Mouse (Mus musculus): ENCODE data around the gene Nup37. TPM values are rescaled to one million over a fixed set of nuclear protein-coding genes. Genes with fewer than 3 reads are reported as not detected.
A peak's percentile ranks its signal among the peaks of the same experiment; 100 is the strongest.

Gene Nup37
- polyA plus RNA-seq, 1 experiment from 2014 or later = 35.2 TPM

GRCm38 (mm10) chr10:88167438-88168077 is 20.8 kb downstream of the Nup37 start:
- H3K27ac ChIP-seq (replicated peaks) = no peak overlapping the region
- no peaks in the 10 kb centered on the region for H3K4me1 ChIP-seq
- H3K4me2 ChIP-seq = no peak overlapping the region
- H3K9ac ChIP-seq = no peak overlapping the region
- no peak overlapping the region for H3K4me3 ChIP-seq
- H3K9me3 ChIP-seq = no peaks in the 10 kb centered on the region
- no peak for ATAC-seq (ENCODE audit: extremely low read depth, insufficient number of reproducible peaks, low FRiP score, low TSS enrichment)
- H3K27me3 ChIP-seq (replicated peaks) = no peaks in the 10 kb centered on the region
- WGBS = 67% methylated on average over 7 of the region's 7 CpGs
- peaks cover 42% of the 10 kb centered on the region for H3K36me3 ChIP-seq

- Histone ChIP-seq H3K27ac (replicated peaks) (no peak overlapping the region), H3K9me3 (no peaks in the 10 kb centered on the region), H3K4me3 (peak overlapping the region; percentile 78), H3K36me3 (peaks cover 8% of the 10 kb centered on the region), H3K4me2 (peak overlapping the region; percentile 74), H3K4me1 (peaks cover 6% of the 10 kb centered on the region), H3K27me3 (replicated peaks) (no peaks in the 10 kb centered on the region), H3K9ac (peak overlapping the region; percentile 74)
- ATAC-seq (ENCODE audit: extremely low read depth, insufficient number of reproducible peaks, low FRiP score, low TSS enrichment) = 0 out of 2 replicates have a peak, but pooled peaks have one; percentile 20
- 9% methylated on average over 4 of the region's 4 CpGs for WGBS
Measured at GRCm38 (mm10) chr10:88200541-88200940, 53.7 kb downstream of the Nup37 start.

- no peaks in the 10 kb centered on the region for H3K27me3 ChIP-seq (replicated peaks)
- peak within 1 kb of the TSS; percentile 74 for H3K4me2 ChIP-seq
- ATAC-seq (ENCODE audit: extremely low read depth, insufficient number of reproducible peaks, low FRiP score, low TSS enrichment) = peak; percentile 75; the same call in 1 of the 2 replicates
- peaks cover 8% of the 10 kb centered on the region for H3K36me3 ChIP-seq
- peak within 1 kb of the TSS; percentile 77 for H3K27ac ChIP-seq (replicated peaks)
- H3K9me3 ChIP-seq = no peaks in the 10 kb centered on the region
- peak within 1 kb of the TSS; percentile 78 for H3K4me3 ChIP-seq
- peaks cover 6% of the 10 kb centered on the region for H3K4me1 ChIP-seq
- H3K9ac ChIP-seq = peak within 1 kb of the TSS; percentile 89
- WGBS = 1% methylated on average over 23 of the region's 23 CpGs
Measured at GRCm38 (mm10) chr10:88200951-88201638, 54.3 kb downstream of the Nup37 start, which contains the start of gene Washc3. TSS of gene Washc3 (plus strand) at chr10:88201093.

DNA sequence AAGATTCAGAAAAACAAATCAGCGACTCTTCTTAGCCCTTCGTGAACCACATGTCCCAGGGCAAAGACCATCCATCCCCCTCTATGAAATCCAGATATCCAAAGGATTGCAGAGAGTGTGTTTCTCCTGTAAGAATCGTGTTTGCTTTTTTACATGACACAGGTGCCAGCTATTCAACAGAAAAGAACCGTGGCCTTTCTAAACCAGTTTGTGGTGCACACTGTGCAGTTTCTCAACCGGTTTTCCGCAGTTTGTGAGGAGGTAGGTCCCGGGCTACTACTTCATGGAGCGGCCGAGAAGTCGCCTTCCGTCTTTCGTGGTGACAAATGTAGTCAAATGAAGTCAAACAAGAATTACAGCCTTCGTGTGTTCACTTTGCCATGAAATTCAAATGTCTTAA is 54.9 kb downstream of the Nup37 start:
- 76% methylated on average over 13 of the region's 13 CpGs for WGBS
- Histone ChIP-seq H3K4me3 (peak overlapping the region; percentile 78), H3K4me1 (peaks cover 6% of the 10 kb centered on the region), H3K27me3 (replicated peaks) (no peaks in the 10 kb centered on the region), H3K36me3 (peaks cover 8% of the 10 kb centered on the region), H3K9ac (peak overlapping the region; percentile 89), H3K27ac (replicated peaks) (peak overlapping the region; percentile 77), H3K4me2 (peak overlapping the region; percentile 74), H3K9me3 (no peaks in the 10 kb centered on the region)
- no peak for ATAC-seq (ENCODE audit: extremely low read depth, insufficient number of reproducible peaks, low FRiP score, low TSS enrichment)

DNA sequence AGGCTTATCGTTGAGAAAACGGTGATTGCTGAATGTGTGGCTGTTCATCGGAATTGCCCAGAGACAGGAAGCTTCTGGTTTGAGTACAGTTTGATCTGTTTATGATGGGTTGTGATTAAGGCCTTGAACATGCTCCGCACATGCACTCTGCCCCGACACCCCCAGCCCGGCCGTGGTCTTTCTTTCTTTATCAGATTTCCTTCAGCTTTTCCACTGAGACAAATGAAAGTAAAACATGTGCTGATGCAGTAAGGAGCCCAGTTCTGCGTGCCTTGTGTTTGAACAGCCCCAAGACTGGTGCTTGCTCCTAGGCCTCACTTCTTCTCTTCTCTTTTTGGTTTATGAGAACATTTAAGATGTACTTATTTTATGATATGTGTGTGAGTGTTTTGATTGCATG is 55.8 kb downstream of the Nup37 start:
- WGBS = 80% methylated on average over 8 of the region's 8 CpGs
- no peak overlapping the region for H3K4me3 ChIP-seq
- peaks cover 6% of the 10 kb centered on the region for H3K4me1 ChIP-seq
- H3K9me3 ChIP-seq = no peaks in the 10 kb centered on the region
- peaks cover 8% of the 10 kb centered on the region for H3K36me3 ChIP-seq
- no peak overlapping the region for H3K4me2 ChIP-seq
- no peak for ATAC-seq (ENCODE audit: extremely low read depth, insufficient number of reproducible peaks, low FRiP score, low TSS enrichment)
- no peak overlapping the region for H3K27ac ChIP-seq (replicated peaks)
- peak overlapping the region; percentile 28; the same call in 1 of the 2 replicates for H3K9ac ChIP-seq
- no peaks in the 10 kb centered on the region for H3K27me3 ChIP-seq (replicated peaks)

DNA sequence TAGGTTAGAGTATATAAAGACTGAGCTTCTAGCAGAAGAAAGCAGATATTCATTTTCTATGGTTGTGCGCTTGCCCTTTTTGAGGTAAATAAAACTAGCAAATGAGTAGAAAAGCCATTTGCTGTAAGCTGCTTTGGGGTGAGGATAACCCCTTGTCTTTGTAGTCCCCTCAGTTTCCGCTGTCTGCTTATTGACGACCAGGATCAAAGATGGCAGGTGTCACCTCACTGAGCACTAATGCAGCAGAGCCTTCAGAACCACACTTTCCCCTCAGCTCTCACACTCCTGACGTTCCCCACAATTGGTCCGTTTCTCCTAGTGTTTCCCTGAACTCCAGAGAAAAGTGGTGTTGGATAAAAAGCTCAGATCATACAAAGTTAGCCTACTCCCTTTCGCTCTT is 56.4 kb downstream of the Nup37 start:
- Histone ChIP-seq H3K4me3 (no peak overlapping the region), H3K4me1 (peaks cover 6% of the 10 kb centered on the region), H3K9me3 (no peaks in the 10 kb centered on the region), H3K4me2 (no peak overlapping the region), H3K36me3 (peaks cover 8% of the 10 kb centered on the region), H3K27ac (replicated peaks) (no peak overlapping the region), H3K27me3 (replicated peaks) (no peaks in the 10 kb centered on the region), H3K9ac (no peak overlapping the region)
- WGBS = 89% methylated on average over 6 of the region's 6 CpGs
- ATAC-seq (ENCODE audit: extremely low read depth, insufficient number of reproducible peaks, low FRiP score, low TSS enrichment) = no peak

DNA sequence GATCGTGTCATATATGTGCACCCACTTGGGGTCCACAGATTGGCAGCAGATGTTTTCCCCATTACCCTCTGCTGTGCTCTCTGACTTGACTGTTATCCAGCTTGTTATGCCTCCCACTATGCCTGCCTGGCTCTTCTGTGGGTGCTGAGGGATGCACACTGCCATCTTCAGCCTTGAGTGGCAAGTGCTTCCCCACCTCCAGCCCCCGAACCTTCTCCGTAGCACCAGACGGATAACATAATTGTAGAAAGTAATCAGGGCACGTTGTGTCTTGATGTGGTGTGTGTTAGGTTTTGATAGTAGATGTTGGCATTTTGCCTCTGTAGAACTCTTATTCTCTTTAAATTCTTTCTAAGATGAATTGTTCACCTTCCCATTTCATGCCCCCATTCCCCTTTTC is 65.9 kb downstream of the Nup37 start:
- no peaks in the 10 kb centered on the region for H3K9me3 ChIP-seq
- H3K4me2 ChIP-seq = no peak overlapping the region
- no peaks in the 10 kb centered on the region for H3K27me3 ChIP-seq (replicated peaks)
- no peak for ATAC-seq (ENCODE audit: extremely low read depth, insufficient number of reproducible peaks, low FRiP score, low TSS enrichment)
- 89% methylated on average over 5 of the region's 5 CpGs for WGBS
- H3K9ac ChIP-seq = no peak overlapping the region
- H3K36me3 ChIP-seq = peaks cover 21% of the 10 kb centered on the region
- H3K4me1 ChIP-seq = no peaks in the 10 kb centered on the region
- no peak overlapping the region for H3K27ac ChIP-seq (replicated peaks)
- no peak overlapping the region for H3K4me3 ChIP-seq

DNA sequence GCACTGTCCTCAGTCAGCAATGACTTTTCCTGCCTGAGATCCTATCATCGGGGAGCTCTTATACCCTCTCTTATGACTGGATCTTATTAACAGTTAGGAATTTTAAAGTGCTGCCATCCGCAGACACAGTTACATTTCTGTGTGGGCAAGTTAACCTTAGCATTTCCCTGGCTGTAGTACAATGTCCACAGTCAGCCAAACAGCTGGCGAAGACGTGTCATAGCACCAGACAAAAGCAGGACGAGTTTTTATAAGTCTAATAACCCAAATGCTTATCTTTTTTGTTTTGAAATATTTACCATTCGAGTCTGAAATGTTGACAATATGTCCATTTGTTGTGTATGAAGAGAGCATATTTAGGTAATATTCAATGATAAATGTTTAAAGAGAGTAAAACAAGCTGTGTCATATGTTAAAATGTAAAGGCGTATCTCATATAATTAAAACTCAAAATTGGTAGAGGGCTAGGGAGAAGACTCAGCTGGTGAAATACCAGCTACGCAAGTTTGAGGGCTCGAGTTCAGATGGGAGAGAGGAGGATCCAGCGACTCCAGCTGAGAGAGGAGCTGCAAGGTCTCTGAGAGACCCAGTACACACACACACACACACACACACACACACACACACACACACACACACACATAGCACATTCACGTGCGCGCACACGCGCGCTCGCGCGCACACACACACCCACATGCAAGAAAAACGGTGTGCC is 68.2 kb downstream of the Nup37 start:
- Histone ChIP-seq H3K27ac (replicated peaks) (no peak overlapping the region), H3K36me3 (peaks cover 34% of the 10 kb centered on the region), H3K9me3 (no peaks in the 10 kb centered on the region), H3K4me2 (no peak overlapping the region), H3K27me3 (replicated peaks) (no peaks in the 10 kb centered on the region), H3K9ac (no peak overlapping the region), H3K4me1 (no peaks in the 10 kb centered on the region), H3K4me3 (no peak overlapping the region)
- WGBS = 92% methylated on average over 20 of the region's 20 CpGs
- ATAC-seq (ENCODE audit: extremely low read depth, insufficient number of reproducible peaks, low FRiP score, low TSS enrichment) = no peak

DNA sequence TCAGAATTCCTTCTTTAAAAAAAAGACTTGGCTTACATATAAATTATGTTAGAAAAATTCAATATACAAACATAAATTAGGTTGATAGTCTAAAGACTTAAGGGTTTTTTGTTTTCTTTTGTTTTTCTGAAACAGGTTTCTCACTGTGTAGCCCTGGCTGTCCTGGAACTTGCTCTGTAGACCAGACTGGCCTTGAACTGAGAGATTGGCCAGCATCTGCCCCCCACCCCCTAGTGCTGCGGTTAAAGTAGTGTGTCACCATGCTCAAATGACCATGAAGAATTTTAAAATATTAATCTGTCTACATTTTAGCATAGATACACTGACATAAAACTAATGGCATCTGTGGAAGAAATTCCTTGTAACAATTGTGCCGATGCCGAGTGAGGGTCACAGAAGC is 71.4 kb downstream of the Nup37 start:
- Histone ChIP-seq H3K27me3 (replicated peaks) (no peaks in the 10 kb centered on the region), H3K4me2 (no peak overlapping the region), H3K9ac (no peak overlapping the region), H3K9me3 (no peaks in the 10 kb centered on the region), H3K27ac (replicated peaks) (no peak overlapping the region), H3K4me1 (0 out of 2 replicates have a peak, but pooled peaks cover 5% of the 10 kb centered on the region), H3K4me3 (no peak overlapping the region), H3K36me3 (peaks cover 48% of the 10 kb centered on the region)
- no peak for ATAC-seq (ENCODE audit: extremely low read depth, insufficient number of reproducible peaks, low FRiP score, low TSS enrichment)
- 91% methylated on average over 3 of the region's 3 CpGs for WGBS

- 0 out of 2 replicates have a peak, but pooled peaks cover 5% of the 10 kb centered on the region for H3K4me1 ChIP-seq
- WGBS = 85% methylated on average over 5 of the region's 5 CpGs
- H3K9ac ChIP-seq = no peak overlapping the region
- no peak for ATAC-seq (ENCODE audit: extremely low read depth, insufficient number of reproducible peaks, low FRiP score, low TSS enrichment)
- no peak overlapping the region for H3K4me2 ChIP-seq
- H3K4me3 ChIP-seq = no peak overlapping the region
- no peak overlapping the region for H3K27ac ChIP-seq (replicated peaks)
- H3K27me3 ChIP-seq (replicated peaks) = no peaks in the 10 kb centered on the region
- no peaks in the 10 kb centered on the region for H3K9me3 ChIP-seq
- peaks cover 57% of the 10 kb centered on the region for H3K36me3 ChIP-seq
Measured at GRCm38 (mm10) chr10:88221718-88222117, 74.9 kb downstream of the Nup37 start.

- H3K9me3 ChIP-seq = no peaks in the 10 kb centered on the region
- no peaks in the 10 kb centered on the region for H3K27me3 ChIP-seq (replicated peaks)
- H3K27ac ChIP-seq (replicated peaks) = no peak overlapping the region
- no peak overlapping the region for H3K9ac ChIP-seq
- no peak overlapping the region for H3K4me3 ChIP-seq
- H3K36me3 ChIP-seq = peaks cover 49% of the 10 kb centered on the region
- 81% methylated on average over 5 of the region's 5 CpGs for WGBS
- ATAC-seq (ENCODE audit: extremely low read depth, insufficient number of reproducible peaks, low FRiP score, low TSS enrichment) = no peak
- 0 out of 2 replicates have a peak, but pooled peaks cover 5% of the 10 kb centered on the region for H3K4me1 ChIP-seq
- H3K4me2 ChIP-seq = no peak overlapping the region
Measured at GRCm38 (mm10) chr10:88225421-88225820, 78.6 kb downstream of the Nup37 start.

Measured in heart, embryonic 13.5 days (tissue).